Mouse (Mus musculus) layer of hippocampus, adult 8-10 months (tissue): Measurements from ENCODE around the gene Rnase4. TPM values are rescaled to one million over a fixed set of nuclear protein-coding genes. Genes with fewer than 3 reads are reported as not detected.

ENCODE experiments used
- DNase-seq, 2 experiments: peaks; one replicate each; pipeline ENCODE4 v3.0.0; 2022; ENCODE audit warnings: low spot score in 2 of 2
- total RNA-seq, 4 experiments: library from RNA; stranded (reverse); gene quantifications; 2 replicates each; pipeline ENCODE4 v1.2.4; 2022

Gene Rnase4
- total RNA-seq = 10 to 100 TPM; 14.0 to 46.9 (median 27.4) TPM

DNA sequence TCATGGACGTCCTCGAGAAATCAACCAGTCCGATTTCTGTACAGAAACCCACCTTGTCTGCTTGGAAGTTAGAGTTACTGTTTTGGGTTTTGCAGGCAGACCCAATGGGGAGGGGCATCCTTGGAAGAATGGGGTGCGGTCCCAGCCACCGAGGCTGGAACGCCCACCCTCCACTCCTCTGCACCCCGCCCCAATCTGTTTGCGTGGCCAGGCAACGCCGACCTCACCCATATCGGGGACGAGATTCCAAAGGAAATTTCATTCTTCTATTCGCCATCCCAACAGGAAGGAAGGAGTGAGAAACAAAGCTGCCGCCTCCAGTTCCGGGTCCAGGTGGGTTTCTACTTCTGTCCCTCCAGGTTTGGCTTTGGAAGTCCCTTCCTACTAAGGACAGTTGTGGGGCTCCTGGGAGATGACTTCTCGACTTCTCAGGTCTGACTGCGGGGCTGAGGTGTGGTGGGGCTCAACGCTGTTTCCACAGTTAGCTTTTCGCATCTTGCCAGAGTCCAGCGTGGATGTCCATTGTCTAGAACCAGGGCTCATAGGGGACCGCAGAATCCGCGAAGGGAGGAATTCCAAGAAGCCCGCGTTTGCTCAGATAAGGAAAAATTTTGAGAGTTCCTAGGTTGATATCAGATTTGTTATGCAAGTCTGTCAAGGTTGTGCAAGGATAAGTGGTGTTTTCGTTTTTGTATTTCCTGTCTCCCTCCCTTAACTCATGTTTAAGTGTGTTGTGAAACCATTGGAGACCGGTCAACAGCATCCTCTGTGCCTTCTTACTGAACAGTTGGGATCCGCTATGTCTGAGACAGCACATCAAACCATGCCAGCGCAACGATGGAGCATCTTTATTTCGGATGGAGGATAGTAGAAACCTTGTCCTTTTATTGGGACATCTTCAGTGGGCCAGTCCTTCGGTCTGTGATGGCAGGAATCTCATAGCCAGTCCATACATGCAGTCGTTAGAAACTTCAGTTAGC lies at the start of gene Rnase4, which contains the start of gene Ang:
TSS of gene Rnase4 (plus strand) at position 157 of the 980 bp plus-strand sequence.
TSS of gene Ang (plus strand) at position 230 of the 980 bp plus-strand sequence.
- DNase-seq = peak in 1 of 2 experiments; percentile 28

DNA sequence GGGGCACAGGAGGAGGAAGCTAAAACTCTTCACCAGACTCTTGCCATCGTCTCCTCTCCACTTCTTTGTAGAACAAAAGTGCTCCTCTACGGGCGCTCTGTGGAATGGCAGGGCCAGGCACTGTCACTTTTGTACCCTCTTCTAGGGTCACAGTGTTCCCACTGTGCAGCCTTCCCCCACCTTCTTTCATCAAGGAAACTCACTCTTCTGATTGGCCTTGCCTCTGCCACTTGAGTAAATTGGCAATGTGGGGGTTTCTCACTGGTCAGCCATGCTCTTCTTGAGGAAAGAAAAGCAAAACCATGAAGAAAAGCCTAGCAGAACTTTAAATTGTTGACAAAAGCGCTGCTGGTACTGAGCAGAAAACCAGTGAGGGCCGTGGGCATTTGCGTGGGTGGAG lies 49.1 kb upstream of the Rnase4 start, which contains the start of gene Rnase9:
TSS of gene Rnase9 (minus strand) at position 101 of the 400 bp plus-strand sequence.
- DNase-seq = no peak

DNA sequence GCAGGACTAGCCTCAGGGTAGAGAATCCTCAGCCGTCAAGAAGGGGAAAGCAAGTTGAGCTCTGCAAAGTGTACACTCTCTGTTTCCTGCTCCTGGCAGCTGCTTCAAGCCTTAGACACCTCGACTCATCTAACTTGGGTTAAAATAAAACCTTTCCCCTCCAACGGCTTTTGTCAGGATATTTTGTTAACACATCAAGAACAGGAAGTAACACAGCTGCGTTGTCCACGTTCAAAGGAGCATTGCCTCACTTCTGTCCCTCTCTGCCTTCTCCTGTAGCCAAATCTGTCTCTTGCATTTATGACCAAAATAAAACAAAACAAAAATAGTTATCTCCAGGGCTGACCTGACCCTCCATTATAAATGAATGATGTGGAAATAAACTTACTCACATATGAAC lies 43.0 kb upstream of the Rnase4 start:
- no peak for DNase-seq

- no peak for DNase-seq
Observed at GRCm38 (mm10) chr14:51050063-51050462, 40.8 kb upstream of the Rnase4 start, which contains the start of gene Rnase11. TSS of gene Rnase11 (minus strand) at chr14:51050163.

GRCm38 (mm10) chr14:51051941-51052340 lies 38.9 kb upstream of the Rnase4 start:
- no peak for DNase-seq

DNA sequence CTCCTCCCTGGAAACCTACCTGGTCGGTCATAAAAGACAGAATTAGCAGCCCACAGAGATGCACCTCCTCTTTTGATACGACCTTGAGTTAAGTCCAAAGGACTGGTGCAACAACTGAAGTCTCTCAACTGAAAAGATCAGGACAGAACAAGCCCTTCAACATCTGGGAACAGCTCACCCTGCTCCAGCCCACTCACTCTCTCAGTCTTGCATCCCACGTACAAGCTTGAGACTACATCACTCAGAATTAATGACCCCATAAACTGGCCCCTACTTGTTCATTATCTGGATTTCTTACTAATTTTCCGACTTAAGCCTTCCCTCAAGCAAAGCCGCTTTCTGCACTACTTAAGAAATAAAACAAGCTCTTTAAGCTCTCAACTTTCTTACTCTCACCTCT lies 37.7 kb upstream of the Rnase4 start:
- DNase-seq = no peak

GRCm38 (mm10) chr14:51054243-51055237 lies 36.3 kb upstream of the Rnase4 start:
- no peak for DNase-seq

GRCm38 (mm10) chr14:51057401-51057831 lies 33.5 kb upstream of the Rnase4 start, which contains the start of gene Rnase12:
TSS of gene Rnase12 (minus strand) at chr14:51057661.
- no peak for DNase-seq

DNA sequence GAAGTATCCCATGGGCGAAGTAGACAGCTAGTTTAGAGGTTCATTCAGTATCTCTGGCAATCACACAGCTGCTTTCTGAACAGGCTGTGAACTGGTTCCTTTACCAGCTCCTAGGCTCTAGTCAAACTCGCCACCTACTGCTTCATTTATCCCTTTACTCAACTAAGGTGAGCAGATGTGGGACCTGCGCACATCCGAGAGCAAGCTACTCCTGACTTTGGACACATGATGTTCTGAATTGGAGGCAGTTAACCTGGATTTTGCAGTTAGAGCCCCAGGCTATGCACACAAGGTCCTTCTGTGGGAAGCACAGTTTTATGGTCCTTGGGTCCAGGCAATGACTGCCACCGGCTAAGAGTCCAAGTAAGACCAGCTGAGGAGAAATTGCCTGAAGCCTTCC lies 30.1 kb upstream of the Rnase4 start:
- DNase-seq = no peak

- DNase-seq = no peak
Observed at GRCm38 (mm10) chr14:51068956-51069355, 21.9 kb upstream of the Rnase4 start.

- DNase-seq = no peak
Observed at GRCm38 (mm10) chr14:51069617-51070016, 21.3 kb upstream of the Rnase4 start.

DNA sequence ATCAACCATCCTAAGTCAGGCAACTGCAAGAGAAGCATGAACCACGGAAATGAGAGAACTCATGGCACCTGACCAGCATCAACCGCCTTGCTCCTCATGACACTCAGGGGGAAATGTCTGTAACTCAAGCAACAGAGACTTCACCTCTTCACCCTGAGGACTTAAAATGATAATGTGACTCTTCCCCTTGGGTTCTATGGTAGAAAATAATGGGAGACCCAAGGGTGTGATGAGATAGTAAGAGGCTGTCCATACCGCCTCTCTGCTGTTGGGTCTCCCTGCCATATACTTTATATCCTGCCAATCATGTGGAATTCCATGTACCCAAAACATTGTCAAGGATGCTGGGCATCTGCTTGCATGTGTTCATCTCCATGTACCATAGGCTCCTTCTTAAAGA lies 16.5 kb upstream of the Rnase4 start, which contains the start of gene Olfr750:
TSS of gene Olfr750 (minus strand) at position 101 of the 400 bp plus-strand sequence.
- no peak for DNase-seq

GRCm38 (mm10) chr14:51079180-51079579 lies 11.7 kb upstream of the Rnase4 start:
- DNase-seq = no peak

GRCm38 (mm10) chr14:51081035-51081434 lies 9.8 kb upstream of the Rnase4 start:
- no peak for DNase-seq

DNA sequence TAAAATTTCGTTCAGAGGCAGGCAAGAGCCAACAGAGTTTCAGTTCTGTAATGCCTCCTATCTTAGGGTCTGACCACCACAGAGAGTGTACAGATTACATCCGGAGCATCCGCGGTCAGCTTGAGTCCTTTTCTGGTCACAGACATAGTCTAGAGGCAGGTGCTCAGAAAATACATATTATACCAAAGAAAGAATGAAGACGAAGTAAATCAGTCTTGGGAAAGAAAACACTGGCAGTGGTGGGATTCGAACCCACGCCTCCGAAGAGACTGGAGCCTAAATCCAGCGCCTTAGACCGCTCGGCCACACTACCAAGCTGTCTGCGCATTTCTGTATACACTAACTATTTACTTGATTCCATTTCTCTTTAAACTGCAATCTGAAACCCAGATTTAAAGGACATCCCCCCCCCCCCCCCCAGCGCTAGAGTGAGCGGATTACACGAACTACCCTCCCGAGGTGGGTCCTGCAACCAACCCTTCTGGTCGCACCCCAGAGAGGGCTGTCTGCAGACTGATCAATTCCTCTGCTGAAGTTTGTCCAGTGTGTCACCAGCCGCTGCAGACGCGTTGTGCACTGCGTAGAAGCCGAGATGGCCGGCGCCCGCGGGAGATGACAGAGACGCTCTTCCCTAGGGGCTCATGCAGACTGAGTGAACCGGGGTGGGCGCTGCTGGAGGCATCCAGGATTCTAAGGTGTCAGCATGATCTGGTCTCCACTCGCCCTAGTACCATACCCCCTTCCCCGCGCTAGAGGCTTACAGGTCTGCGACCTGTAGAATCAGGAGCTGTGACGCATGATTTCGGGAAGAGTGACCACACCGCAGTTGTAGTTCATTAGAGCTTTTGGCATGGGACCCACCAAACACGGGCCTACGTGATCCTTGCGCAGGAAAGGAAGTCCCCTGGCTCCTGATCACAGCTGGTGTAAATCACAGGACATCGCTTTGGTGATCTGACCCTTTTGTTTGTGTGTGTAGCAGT lies 8.0 kb upstream of the Rnase4 start:
- peak in 1 of 2 experiments; percentile 79 for DNase-seq

DNA sequence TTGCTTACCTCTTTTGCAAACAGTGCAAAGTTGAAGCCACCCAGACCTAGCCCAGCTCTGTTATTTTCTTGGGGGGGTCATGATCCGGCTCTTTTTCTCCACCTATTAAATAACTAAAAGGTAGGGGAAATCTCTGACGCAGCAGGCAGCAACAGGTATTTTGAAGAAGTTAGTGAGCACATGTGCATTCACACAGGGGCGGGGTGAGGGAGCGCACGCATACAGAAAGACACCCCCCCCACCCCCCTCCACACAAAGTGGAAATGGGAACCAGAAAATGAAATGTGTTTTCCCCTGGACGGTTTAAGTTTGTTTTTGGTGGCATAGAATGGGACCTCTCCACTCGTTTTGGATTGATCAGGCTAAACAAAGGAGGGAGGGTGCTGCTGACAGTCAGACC lies 7.1 kb upstream of the Rnase4 start:
- DNase-seq = no peak

DNA sequence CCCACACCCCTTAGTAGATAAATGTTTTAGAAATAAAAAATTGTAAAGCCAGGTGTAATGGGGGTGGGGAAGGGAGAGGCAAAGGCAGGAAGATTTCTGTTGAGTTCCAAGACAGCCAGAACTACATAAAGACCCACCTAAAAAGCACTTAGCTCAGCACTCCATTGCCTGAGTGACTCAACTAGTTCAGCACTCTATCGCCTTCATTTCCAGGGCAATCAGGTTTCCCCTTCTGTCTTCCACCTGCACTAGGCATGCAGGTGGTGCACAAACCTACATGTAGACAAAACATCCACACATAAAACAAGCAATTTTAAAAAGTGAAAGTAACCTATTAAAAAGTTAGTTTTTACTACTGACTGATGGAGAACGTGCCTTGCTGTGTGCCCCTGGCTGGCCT lies 5.8 kb upstream of the Rnase4 start:
- no peak for DNase-seq

GRCm38 (mm10) chr14:51085911-51086310 lies 5.0 kb upstream of the Rnase4 start:
- no peak for DNase-seq

DNA sequence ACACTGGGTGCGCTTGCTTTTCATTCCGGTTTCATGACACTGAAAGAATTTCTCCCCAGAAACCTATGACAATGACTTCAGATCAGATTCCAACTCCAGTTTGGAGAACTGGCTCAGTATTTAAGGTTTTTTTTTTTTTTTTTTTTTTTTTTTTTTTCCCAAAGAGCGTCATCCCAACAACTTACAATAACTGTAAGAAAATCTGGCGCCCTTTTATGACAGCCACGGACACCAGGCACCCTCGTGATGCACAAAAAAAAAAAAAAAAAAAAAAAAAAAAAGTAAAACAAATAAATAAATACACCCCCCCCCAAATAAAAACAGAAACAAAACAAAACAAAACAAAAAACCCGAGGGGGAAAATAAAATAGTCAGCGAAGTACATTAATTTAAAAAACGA lies 3.1 kb upstream of the Rnase4 start:
- no peak for DNase-seq
